Mouse (Mus musculus) kidney, adult 11 months (tissue): ENCODE measurements around the gene Ogfod2.

Experiments used
- DNase-seq: peaks from one replicate; pipeline ENCODE4 v3.0.0; 2022

The Ogfod2 gene

GRCm38 (mm10) chr5:124095077-124095581 lies 17.0 kb upstream of the Ogfod2 start:
- no peak for DNase-seq

- DNase-seq: peak; percentile 98
Measured at GRCm38 (mm10) chr5:124095596-124096232, 16.4 kb upstream of the Ogfod2 start, which contains the start of gene Abcb9. Abcb9 (minus strand) TSS chr5:124095798.

GRCm38 (mm10) chr5:124098923-124099322 lies 13.2 kb upstream of the Ogfod2 start:
- no peak for DNase-seq

GRCm38 (mm10) chr5:124100128-124101044 lies 11.7 kb upstream of the Ogfod2 start:
- no peak for DNase-seq

- DNase-seq: no peak
Measured at GRCm38 (mm10) chr5:124102326-124102725, 9.8 kb upstream of the Ogfod2 start.

- no peak for DNase-seq
Measured at GRCm38 (mm10) chr5:124103020-124103419, 9.1 kb upstream of the Ogfod2 start.

- DNase-seq: no peak
Measured at GRCm38 (mm10) chr5:124103552-124103951, 8.5 kb upstream of the Ogfod2 start.

GRCm38 (mm10) chr5:124111077-124111741 lies 888 bp upstream of the Ogfod2 start:
- DNase-seq: peak; percentile 43

GRCm38 (mm10) chr5:124112531-124112930 lies 434 bp downstream of the Ogfod2 start:
- no peak for DNase-seq

GRCm38 (mm10) chr5:124113030-124113429 lies 933 bp downstream of the Ogfod2 start:
- DNase-seq: peak; percentile 68

GRCm38 (mm10) chr5:124114276-124115025 lies 2.4 kb downstream of the Ogfod2 start:
- DNase-seq: no peak

- DNase-seq: no peak
Measured at GRCm38 (mm10) chr5:124115531-124115930, 3.4 kb downstream of the Ogfod2 start.

- peak; percentile 54 for DNase-seq
Measured at GRCm38 (mm10) chr5:124115990-124116845, 4.1 kb downstream of the Ogfod2 start, which contains the start of gene Arl6ip4. Arl6ip4 (plus strand) TSS chr5:124116089.

GRCm38 (mm10) chr5:124119204-124119603 lies 7.1 kb downstream of the Ogfod2 start:
- no peak for DNase-seq

- DNase-seq: no peak
Measured at GRCm38 (mm10) chr5:124122357-124122756, 10.3 kb downstream of the Ogfod2 start.

GRCm38 (mm10) chr5:124125093-124125492 lies 13.0 kb downstream of the Ogfod2 start:
- DNase-seq: no peak

GRCm38 (mm10) chr5:124134261-124134660 lies 22.2 kb downstream of the Ogfod2 start:
- DNase-seq: no peak

GRCm38 (mm10) chr5:124138066-124138465 lies 26.0 kb downstream of the Ogfod2 start:
- no peak for DNase-seq

GRCm38 (mm10) chr5:124149028-124149427 lies 36.9 kb downstream of the Ogfod2 start:
- no peak for DNase-seq

GRCm38 (mm10) chr5:124150895-124151294 lies 38.8 kb downstream of the Ogfod2 start:
- no peak for DNase-seq

GRCm38 (mm10) chr5:124152734-124153133 lies 40.6 kb downstream of the Ogfod2 start:
- DNase-seq: no peak
